Mouse (Mus musculus): ENCODE measurements at regions not wholly inside any gene's neighbourhood (a gene's known extent, or its start where the extent isn't known, plus 50 kb on each side); places are given as distances from the start of the nearest gene placed in this dataset.
"Not testable (repeated sequence)": the region's sequence is repeated elsewhere in the genome, so short reads cannot be mapped to it uniquely, and the experiment has no call there.

GRCm38 (mm10) chr3:78574807-78575206, 711.5 kb downstream of the Rapgef2 start:
- Histone ChIP-seq H3K36me3 (replicated peaks) (no peaks in the 10 kb centered on the region), H3K27me3 (ENCODE audit: poor library complexity, severe bottlenecking) (no peaks in the 10 kb centered on the region), H3K4me3 (no peak overlapping the region), H3K4me1 (peaks cover 3% of the 10 kb centered on the region; the same call in 1 of the 2 replicates), H3K27ac (no peak overlapping the region), H3K9me3 (no peaks in the 10 kb centered on the region)
- DNase-seq (ENCODE audit: extremely low spot score, low spot score): no peak
- 81% methylated on average over 3 of the region's 3 CpGs for WGBS

- Histone ChIP-seq H3K4me3 (no peak overlapping the region), H3K36me3 (replicated peaks) (no peaks in the 10 kb centered on the region), H3K27ac (no peak overlapping the region), H3K27me3 (ENCODE audit: poor library complexity, severe bottlenecking) (no peaks in the 10 kb centered on the region), H3K9me3 (no peaks in the 10 kb centered on the region), H3K4me1 (peaks cover 3% of the 10 kb centered on the region; the same call in 1 of the 2 replicates)
- 89% methylated on average over 6 of the region's 6 CpGs for WGBS
- no peak for DNase-seq (ENCODE audit: extremely low spot score, low spot score)
Measured at GRCm38 (mm10) chr3:78573299-78573698, 713.0 kb downstream of the Rapgef2 start.

DNA sequence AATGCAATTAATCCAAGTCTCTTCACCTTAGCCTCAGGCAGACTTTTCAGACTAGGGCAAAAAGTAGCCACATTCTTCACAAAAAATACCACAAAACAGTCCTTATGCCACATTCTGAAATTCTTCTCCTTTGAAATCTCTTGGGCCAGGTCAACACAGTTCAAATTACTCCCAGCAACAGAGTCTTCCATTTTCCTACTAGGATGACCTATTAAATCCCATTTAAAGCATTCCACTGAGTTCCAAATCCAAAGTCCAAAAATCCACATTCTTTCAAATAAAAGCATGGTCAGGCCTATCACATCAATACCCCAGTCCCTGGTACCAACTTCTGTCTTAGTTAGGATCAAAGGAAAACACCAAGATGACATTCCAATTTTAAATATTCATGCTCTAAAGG, 721.4 kb downstream of the Rapgef2 start:
- not testable (repeated sequence) for H3K27me3 ChIP-seq (ENCODE audit: poor library complexity, severe bottlenecking); H3K4me3 ChIP-seq; H3K4me1 ChIP-seq; H3K36me3 ChIP-seq (replicated peaks); H3K27ac ChIP-seq; H3K9me3 ChIP-seq; DNase-seq (ENCODE audit: extremely low spot score, low spot score)
